Mouse (Mus musculus) small intestine, adult 2 months (tissue): ENCODE measurements at regions not wholly inside any gene's neighbourhood (a gene's known extent, or its start where the extent isn't known, plus 50 kb on each side); places are given as distances from the start of the nearest gene placed in this dataset.

Source experiments
- CTCF ChIP-seq: fragments of 200-500 bp; IDR thresholded peaks from 2 replicates; pipeline ENCODE4 v1.5.1; 2012; ENCODE audit warnings: low read depth, mild to moderate bottlenecking, control low read depth, inconsistent platforms, low read length, moderate library complexity, mixed read lengths; ENCODE audit not compliant: insufficient replicate concordance, insufficient read length; ENCODE audit errors: extremely low read depth
- POLR2A ChIP-seq: fragments of 200-500 bp; IDR thresholded peaks from 2 replicates; pipeline ENCODE4 v1.6.1; 2012; ENCODE audit warnings: low read depth, mild to moderate bottlenecking, control low read depth, inconsistent platforms, low read length, moderate library complexity

DNA sequence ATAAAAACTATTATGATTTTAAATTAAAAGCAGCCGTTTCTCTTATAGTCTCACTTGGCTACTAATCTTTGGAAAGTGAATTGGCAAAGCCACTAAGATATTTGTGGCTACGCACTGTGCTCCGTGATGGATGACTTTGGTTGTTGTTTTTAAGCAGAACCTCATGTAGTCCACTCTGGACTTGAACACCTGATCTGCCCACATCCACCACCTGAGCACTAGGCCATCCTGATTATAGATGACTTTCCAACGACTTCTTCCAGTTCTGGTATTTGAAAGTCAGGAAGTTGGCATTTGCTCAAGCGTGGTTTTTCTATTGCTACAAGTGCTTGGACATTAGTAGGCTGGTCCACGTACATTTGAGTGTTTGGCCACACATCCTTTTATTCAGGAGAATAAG is 344.5 kb downstream of the Mex3b start:
- TF ChIP-seq CTCF (no peak), POLR2A (no peak)
